Mouse (Mus musculus): ENCODE data around the gene Chmp5. TPM values are rescaled to one million over a fixed set of nuclear protein-coding genes. Genes with fewer than 3 reads are reported as not detected.

The Chmp5 gene
- polyA plus RNA-seq, 1 experiment from 2014 or later = 159 TPM

- WGBS = 16% methylated on average over 8 of the region's 13 CpGs
- Histone ChIP-seq H3K27ac (ENCODE audit: low read depth, low read length) (peak overlapping the region; percentile 71), H3K4me2 (peak overlapping the region; percentile 83), H3K9ac (ENCODE audit: low read length) (peak overlapping the region; percentile 85), H3K9me3 (ENCODE audit: control insufficient read depth, low read length) (no peaks in the 10 kb centered on the region), H3K4me1 (ENCODE audit: control insufficient read depth, insufficient read depth, low read length) (peaks cover 5% of the 10 kb centered on the region), H3K36me3 (ENCODE audit: control insufficient read depth, insufficient read depth, low read length) (no peaks in the 10 kb centered on the region), H3K4me3 (ENCODE audit: low read depth, low read length) (peak overlapping the region; percentile 93), H3K27me3 (ENCODE audit: control insufficient read depth, insufficient read depth, low read length) (no peaks in the 10 kb centered on the region)
- peak; percentile 54 for ATAC-seq (ENCODE audit: low FRiP score)
- no peak for DNase-seq (ENCODE audit: low spot score, missing footprints)
These were observed 21.8 kb downstream of the Chmp5 start for GRCm38 (mm10) chr4:40969781-40970591.

- no peaks in the 10 kb centered on the region for H3K36me3 ChIP-seq (ENCODE audit: control insufficient read depth, insufficient read depth, low read length)
- no peaks in the 10 kb centered on the region for H3K9me3 ChIP-seq (ENCODE audit: control insufficient read depth, low read length)
- no peak for DNase-seq (ENCODE audit: low spot score, missing footprints)
- peak overlapping the region; percentile 71 for H3K27ac ChIP-seq (ENCODE audit: low read depth, low read length)
- H3K9ac ChIP-seq (ENCODE audit: low read length) = peak overlapping the region; percentile 85
- H3K4me2 ChIP-seq = peak overlapping the region; percentile 83
- peak overlapping the region; percentile 93 for H3K4me3 ChIP-seq (ENCODE audit: low read depth, low read length)
- H3K4me1 ChIP-seq (ENCODE audit: control insufficient read depth, insufficient read depth, low read length) = peaks cover 5% of the 10 kb centered on the region
- no peaks in the 10 kb centered on the region for H3K27me3 ChIP-seq (ENCODE audit: control insufficient read depth, insufficient read depth, low read length)
- no peak; the same call in 1 of the 2 replicates for ATAC-seq (ENCODE audit: low FRiP score)
- WGBS = 0% methylated on average over 16 of the region's 16 CpGs
These were observed 22.3 kb downstream of the Chmp5 start for GRCm38 (mm10) chr4:40970592-40970841.

- H3K4me1 ChIP-seq (ENCODE audit: control insufficient read depth, insufficient read depth, low read length) = peaks cover 5% of the 10 kb centered on the region
- H3K9ac ChIP-seq (ENCODE audit: low read length) = peak within 1 kb of the TSS; percentile 85
- no peaks in the 10 kb centered on the region for H3K9me3 ChIP-seq (ENCODE audit: control insufficient read depth, low read length)
- H3K4me2 ChIP-seq = peak within 1 kb of the TSS; percentile 83
- no peaks in the 10 kb centered on the region for H3K36me3 ChIP-seq (ENCODE audit: control insufficient read depth, insufficient read depth, low read length)
- peak within 1 kb of the TSS; percentile 93 for H3K4me3 ChIP-seq (ENCODE audit: low read depth, low read length)
- peak; percentile 97 for ATAC-seq (ENCODE audit: low FRiP score)
- no peaks in the 10 kb centered on the region for H3K27me3 ChIP-seq (ENCODE audit: control insufficient read depth, insufficient read depth, low read length)
- under 1% methylated on average over 63 of the region's 85 CpGs for WGBS
- peak within 1 kb of the TSS; percentile 71 for H3K27ac ChIP-seq (ENCODE audit: low read depth, low read length)
- DNase-seq (ENCODE audit: low spot score, missing footprints) = peak; percentile 99
These were observed 22.9 kb downstream of the Chmp5 start, which contains the start of gene Nfx1 for GRCm38 (mm10) chr4:40970842-40971701. TSS of gene Nfx1 (plus strand) at chr4:40970906.

GRCm38 (mm10) chr4:40971744-40972143, 23.5 kb downstream of the Chmp5 start:
- Histone ChIP-seq H3K9me3 (ENCODE audit: control insufficient read depth, low read length) (no peaks in the 10 kb centered on the region), H3K36me3 (ENCODE audit: control insufficient read depth, insufficient read depth, low read length) (0 out of 2 replicates have a peak, but pooled peaks cover 2% of the 10 kb centered on the region), H3K9ac (ENCODE audit: low read length) (peak overlapping the region; percentile 85; the same call in 1 of the 2 replicates), H3K4me1 (ENCODE audit: control insufficient read depth, insufficient read depth, low read length) (peaks cover 5% of the 10 kb centered on the region), H3K27me3 (ENCODE audit: control insufficient read depth, insufficient read depth, low read length) (no peaks in the 10 kb centered on the region), H3K4me3 (ENCODE audit: low read depth, low read length) (peak overlapping the region; percentile 93), H3K27ac (ENCODE audit: low read depth, low read length) (no peak overlapping the region), H3K4me2 (peak overlapping the region; percentile 83)
- DNase-seq (ENCODE audit: low spot score, missing footprints) (peak; percentile 89), ATAC-seq (ENCODE audit: low FRiP score) (no peak)
- 27% methylated on average over 13 of the region's 13 CpGs for WGBS

- H3K4me1 ChIP-seq (ENCODE audit: control insufficient read depth, insufficient read depth, low read length) = peaks cover 5% of the 10 kb centered on the region
- no peak overlapping the region for H3K27ac ChIP-seq (ENCODE audit: low read depth, low read length)
- no peak overlapping the region for H3K9ac ChIP-seq (ENCODE audit: low read length)
- DNase-seq (ENCODE audit: low spot score, missing footprints) = no peak
- H3K4me2 ChIP-seq = no peak overlapping the region
- H3K4me3 ChIP-seq (ENCODE audit: low read depth, low read length) = no peak overlapping the region
- H3K27me3 ChIP-seq (ENCODE audit: control insufficient read depth, insufficient read depth, low read length) = no peaks in the 10 kb centered on the region
- H3K9me3 ChIP-seq (ENCODE audit: control insufficient read depth, low read length) = no peaks in the 10 kb centered on the region
- WGBS = 91% methylated on average over 1 of the region's 1 CpGs
- no peak for ATAC-seq (ENCODE audit: low FRiP score)
- H3K36me3 ChIP-seq (ENCODE audit: control insufficient read depth, insufficient read depth, low read length) = peaks cover 10% of the 10 kb centered on the region; the same call in 1 of the 2 replicates
These were observed 25.8 kb downstream of the Chmp5 start for GRCm38 (mm10) chr4:40974011-40974410.

- H3K4me1 ChIP-seq (ENCODE audit: control insufficient read depth, insufficient read depth, low read length) = no peaks in the 10 kb centered on the region
- 97% methylated on average over 3 of the region's 3 CpGs for WGBS
- H3K9me3 ChIP-seq (ENCODE audit: control insufficient read depth, low read length) = no peaks in the 10 kb centered on the region
- H3K27ac ChIP-seq (ENCODE audit: low read depth, low read length) = no peak overlapping the region
- H3K4me2 ChIP-seq = no peak overlapping the region
- ATAC-seq (ENCODE audit: low FRiP score) (no peak), DNase-seq (ENCODE audit: low spot score, missing footprints) (no peak)
- peaks cover 10% of the 10 kb centered on the region; the same call in 1 of the 2 replicates for H3K36me3 ChIP-seq (ENCODE audit: control insufficient read depth, insufficient read depth, low read length)
- H3K27me3 ChIP-seq (ENCODE audit: control insufficient read depth, insufficient read depth, low read length) = no peaks in the 10 kb centered on the region
- H3K9ac ChIP-seq (ENCODE audit: low read length) = no peak overlapping the region
- no peak overlapping the region for H3K4me3 ChIP-seq (ENCODE audit: low read depth, low read length)
These were observed 27.5 kb downstream of the Chmp5 start for GRCm38 (mm10) chr4:40975678-40976077.

GRCm38 (mm10) chr4:40976651-40977050, 28.4 kb downstream of the Chmp5 start:
- no peak overlapping the region for H3K9ac ChIP-seq (ENCODE audit: low read length)
- H3K9me3 ChIP-seq (ENCODE audit: control insufficient read depth, low read length) = no peaks in the 10 kb centered on the region
- no peak overlapping the region for H3K4me2 ChIP-seq
- no peak overlapping the region for H3K4me3 ChIP-seq (ENCODE audit: low read depth, low read length)
- WGBS = 93% methylated on average over 10 of the region's 10 CpGs
- DNase-seq (ENCODE audit: low spot score, missing footprints) (no peak), ATAC-seq (ENCODE audit: low FRiP score) (no peak)
- no peaks in the 10 kb centered on the region for H3K27me3 ChIP-seq (ENCODE audit: control insufficient read depth, insufficient read depth, low read length)
- H3K36me3 ChIP-seq (ENCODE audit: control insufficient read depth, insufficient read depth, low read length) = peaks cover 10% of the 10 kb centered on the region; the same call in 1 of the 2 replicates
- no peaks in the 10 kb centered on the region for H3K4me1 ChIP-seq (ENCODE audit: control insufficient read depth, insufficient read depth, low read length)
- no peak overlapping the region for H3K27ac ChIP-seq (ENCODE audit: low read depth, low read length)

GRCm38 (mm10) chr4:40979430-40979829, 31.2 kb downstream of the Chmp5 start:
- H3K9ac ChIP-seq (ENCODE audit: low read length) = no peak overlapping the region
- no peak overlapping the region for H3K4me2 ChIP-seq
- no peak overlapping the region for H3K27ac ChIP-seq (ENCODE audit: low read depth, low read length)
- H3K27me3 ChIP-seq (ENCODE audit: control insufficient read depth, insufficient read depth, low read length) = no peaks in the 10 kb centered on the region
- H3K9me3 ChIP-seq (ENCODE audit: control insufficient read depth, low read length) = no peaks in the 10 kb centered on the region
- 91% methylated on average over 1 of the region's 1 CpGs for WGBS
- DNase-seq (ENCODE audit: low spot score, missing footprints) (no peak), ATAC-seq (ENCODE audit: low FRiP score) (no peak)
- no peak overlapping the region for H3K4me3 ChIP-seq (ENCODE audit: low read depth, low read length)
- peaks cover 10% of the 10 kb centered on the region; the same call in 1 of the 2 replicates for H3K36me3 ChIP-seq (ENCODE audit: control insufficient read depth, insufficient read depth, low read length)
- H3K4me1 ChIP-seq (ENCODE audit: control insufficient read depth, insufficient read depth, low read length) = no peaks in the 10 kb centered on the region

GRCm38 (mm10) chr4:40982486-40982885, 34.3 kb downstream of the Chmp5 start:
- H3K9ac ChIP-seq (ENCODE audit: low read length) = no peak overlapping the region
- H3K9me3 ChIP-seq (ENCODE audit: control insufficient read depth, low read length) = no peaks in the 10 kb centered on the region
- WGBS = 85% methylated on average over 3 of the region's 3 CpGs
- no peak overlapping the region for H3K4me2 ChIP-seq
- H3K27me3 ChIP-seq (ENCODE audit: control insufficient read depth, insufficient read depth, low read length) = no peaks in the 10 kb centered on the region
- ATAC-seq (ENCODE audit: low FRiP score) (no peak), DNase-seq (ENCODE audit: low spot score, missing footprints) (no peak)
- H3K4me3 ChIP-seq (ENCODE audit: low read depth, low read length) = no peak overlapping the region
- H3K27ac ChIP-seq (ENCODE audit: low read depth, low read length) = no peak overlapping the region
- no peaks in the 10 kb centered on the region for H3K4me1 ChIP-seq (ENCODE audit: control insufficient read depth, insufficient read depth, low read length)
- peaks cover 9% of the 10 kb centered on the region; the same call in 1 of the 2 replicates for H3K36me3 ChIP-seq (ENCODE audit: control insufficient read depth, insufficient read depth, low read length)

Measured in midbrain, embryonic 11.5 days (tissue).